Mouse (Mus musculus): ENCODE results near the gene H2-D1.

H2-D1 gene

DNA sequence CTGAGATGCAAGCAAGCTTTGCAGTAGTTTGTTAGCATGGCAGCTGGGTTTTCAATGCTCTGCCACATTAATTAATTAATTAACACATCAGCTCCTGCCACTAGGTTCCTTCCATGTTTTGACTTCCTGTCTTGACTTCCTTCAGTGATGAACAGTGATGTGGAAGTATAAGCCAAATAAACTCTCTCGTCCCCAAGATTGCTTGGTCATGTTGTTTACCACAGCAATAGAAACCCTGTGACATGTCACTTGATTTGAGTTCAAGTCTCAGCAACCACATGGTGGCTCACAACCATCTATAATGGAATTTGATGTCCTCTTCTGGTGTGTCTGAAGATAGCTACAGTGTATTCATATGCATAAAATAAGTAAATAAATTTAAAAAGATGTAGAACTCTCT, 5.2 kb upstream of the H2-D1 start:
- DNase-seq: no peak

DNA sequence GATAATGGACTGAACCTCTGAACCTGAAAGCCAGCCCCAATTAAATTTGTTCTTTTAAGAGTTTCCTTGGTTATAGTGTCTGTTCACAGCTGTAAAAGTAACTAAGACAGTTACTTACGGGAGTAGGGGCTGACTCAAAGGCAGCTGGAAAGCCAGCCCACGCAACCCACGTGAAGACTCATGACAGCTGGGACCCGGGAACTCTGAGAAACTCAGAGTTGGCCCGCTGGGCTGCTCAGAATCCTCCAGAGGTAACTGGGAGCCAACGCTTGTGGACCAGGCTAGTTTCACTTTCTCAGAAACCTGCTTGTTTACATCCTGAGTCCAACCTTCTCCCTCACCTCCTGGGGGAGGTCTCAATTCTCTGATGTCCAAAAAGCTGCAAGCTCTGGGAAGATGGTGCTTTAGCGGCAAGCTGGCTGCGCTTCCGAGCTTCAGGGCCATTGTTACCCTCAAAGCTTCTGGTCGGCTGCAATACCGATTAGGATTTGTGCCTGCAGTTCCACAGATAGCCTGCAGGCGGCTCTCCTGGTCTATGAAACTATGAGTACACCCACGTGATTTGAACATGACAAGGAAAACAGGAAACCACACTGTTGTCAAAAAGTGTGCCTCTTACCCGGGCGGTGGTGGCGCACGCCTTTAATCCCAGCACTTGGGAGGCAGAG, 4.6 kb upstream of the H2-D1 start:
- DNase-seq: peak; percentile 96

DNA sequence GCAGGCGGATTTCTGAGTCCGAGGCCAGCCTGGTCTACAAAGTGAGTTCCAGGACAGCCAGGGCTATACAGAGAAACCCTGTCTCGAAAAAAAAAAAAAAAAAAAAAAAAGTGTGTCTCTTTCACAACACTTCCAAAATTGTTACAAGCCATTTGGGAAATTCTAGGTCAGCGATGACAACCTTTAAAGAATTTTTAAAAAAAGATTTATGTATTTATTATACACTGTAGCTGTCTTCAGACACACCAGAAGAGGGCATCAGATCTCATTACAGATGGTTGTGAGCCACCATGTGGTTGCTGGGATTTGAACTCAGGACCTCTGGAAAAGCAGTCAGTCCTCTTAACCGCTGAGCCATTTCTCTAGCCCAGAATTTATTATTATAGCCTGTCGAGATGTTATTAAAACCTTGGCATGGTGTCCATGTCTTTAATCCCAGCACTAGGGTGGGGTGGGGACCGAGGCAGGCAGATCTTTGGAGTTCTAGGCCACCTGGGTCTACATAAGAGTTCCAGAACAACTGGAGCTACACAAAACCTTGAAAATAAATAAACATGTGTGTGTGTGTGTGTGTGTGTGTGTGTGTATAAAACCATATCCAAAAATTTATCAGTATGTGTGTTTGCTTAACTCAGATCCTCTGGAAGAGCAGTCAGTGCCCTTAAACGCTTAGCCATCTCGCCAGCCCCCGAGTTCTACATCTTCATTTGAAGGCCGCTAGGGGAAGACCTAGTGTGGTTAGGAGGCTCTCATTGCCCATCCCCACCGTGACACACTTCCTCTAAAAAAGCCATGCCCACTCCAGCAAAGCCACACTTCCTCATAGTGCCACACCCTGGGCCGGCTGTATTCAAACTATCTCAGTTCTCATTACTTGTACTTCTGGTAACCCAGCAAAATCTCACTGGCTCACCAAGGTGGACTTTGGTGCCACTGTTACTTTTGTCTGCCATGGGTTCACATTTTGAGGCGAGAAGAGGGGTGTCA, 3.7 kb upstream of the H2-D1 start:
- peak in 1 of 2 experiments; percentile 57 for DNase-seq

DNA sequence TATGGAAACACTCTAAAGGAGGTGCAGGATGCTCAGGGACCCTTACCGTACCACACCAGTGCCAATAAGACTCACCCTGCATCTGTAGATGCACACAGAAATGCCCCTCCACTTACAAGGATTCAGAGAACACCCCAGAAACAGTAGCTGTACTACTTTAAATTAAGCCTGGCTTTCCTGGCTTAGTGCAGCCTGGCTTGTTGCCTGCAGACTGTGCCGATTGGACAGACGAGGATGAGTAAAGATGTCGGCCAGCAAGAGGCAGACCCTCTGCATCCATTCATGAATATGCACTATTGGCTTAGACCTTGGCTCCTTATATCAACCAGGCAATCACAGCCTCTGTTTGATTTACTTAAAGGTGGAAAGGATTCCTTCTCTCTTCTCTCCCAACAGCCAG, 2.9 kb upstream of the H2-D1 start:
- no peak for DNase-seq

DNA sequence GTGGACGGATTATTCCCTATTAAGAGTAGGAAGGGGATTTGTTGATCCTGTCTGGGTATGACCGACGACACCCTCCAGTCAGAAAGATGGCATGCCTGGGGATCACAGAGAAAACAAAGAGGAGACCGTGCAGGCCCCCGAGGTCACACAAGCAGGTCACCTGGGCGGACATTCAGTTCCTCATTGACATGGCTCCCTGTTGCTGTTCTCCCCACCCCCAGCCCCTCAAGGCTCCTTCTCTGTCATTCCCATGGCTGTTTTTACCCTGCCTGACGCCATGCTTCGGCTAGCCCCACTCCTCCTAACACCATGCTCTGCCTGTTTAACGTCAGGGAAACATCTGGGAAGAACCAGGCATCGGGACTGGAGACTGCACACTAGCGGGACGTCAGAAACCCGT, 879 bp upstream of the H2-D1 start:
- no peak for DNase-seq

DNA sequence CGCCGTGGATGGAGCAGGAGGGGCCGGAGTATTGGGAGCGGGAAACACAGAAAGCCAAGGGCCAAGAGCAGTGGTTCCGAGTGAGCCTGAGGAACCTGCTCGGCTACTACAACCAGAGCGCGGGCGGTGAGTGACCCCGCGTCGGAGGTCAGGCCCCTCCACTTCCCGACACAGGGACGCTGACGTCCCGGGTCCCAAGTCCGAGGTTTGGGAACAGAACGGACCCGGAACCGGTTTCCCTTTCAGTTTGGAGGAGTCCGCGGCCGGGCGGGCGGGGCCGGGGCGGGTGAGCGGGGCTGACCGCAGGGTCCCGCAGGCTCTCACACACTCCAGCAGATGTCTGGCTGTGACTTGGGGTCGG, 973 bp downstream of the H2-D1 start:
- DNase-seq: peak in 1 of 2 experiments; percentile 40

DNA sequence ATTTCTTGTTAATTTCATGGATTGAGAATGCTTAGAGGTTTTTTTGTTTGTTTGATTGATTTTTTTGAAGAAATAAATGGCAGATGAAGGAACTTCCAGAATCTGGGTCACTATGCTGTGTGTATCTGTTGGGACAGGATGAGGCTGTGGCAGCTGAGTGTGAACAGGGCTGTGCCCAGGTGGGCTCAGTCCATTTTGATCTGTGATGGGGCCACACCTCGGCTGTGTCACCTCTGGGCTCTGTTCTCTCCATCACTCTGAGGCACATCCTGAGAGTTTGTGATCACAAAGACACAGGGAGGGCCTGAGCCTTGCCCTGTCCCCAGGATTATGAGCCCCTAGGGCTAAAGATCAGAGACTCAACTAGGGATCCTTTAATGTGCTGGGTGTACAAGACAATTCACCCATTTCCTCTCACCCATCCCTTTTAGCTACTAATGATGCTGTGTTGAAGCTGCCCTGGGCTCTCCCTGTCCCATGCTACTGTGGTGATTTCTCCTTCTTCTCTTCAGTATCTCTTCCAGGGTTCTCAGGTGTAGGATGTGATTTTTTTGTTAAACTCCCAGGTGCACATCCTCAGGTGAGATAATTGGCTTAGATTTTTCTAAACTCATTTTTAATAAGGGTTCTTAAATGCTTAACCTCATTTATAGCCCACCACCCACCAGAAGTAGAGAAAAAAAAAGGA, 5.0 kb downstream of the H2-D1 start:
- no peak for DNase-seq

DNA sequence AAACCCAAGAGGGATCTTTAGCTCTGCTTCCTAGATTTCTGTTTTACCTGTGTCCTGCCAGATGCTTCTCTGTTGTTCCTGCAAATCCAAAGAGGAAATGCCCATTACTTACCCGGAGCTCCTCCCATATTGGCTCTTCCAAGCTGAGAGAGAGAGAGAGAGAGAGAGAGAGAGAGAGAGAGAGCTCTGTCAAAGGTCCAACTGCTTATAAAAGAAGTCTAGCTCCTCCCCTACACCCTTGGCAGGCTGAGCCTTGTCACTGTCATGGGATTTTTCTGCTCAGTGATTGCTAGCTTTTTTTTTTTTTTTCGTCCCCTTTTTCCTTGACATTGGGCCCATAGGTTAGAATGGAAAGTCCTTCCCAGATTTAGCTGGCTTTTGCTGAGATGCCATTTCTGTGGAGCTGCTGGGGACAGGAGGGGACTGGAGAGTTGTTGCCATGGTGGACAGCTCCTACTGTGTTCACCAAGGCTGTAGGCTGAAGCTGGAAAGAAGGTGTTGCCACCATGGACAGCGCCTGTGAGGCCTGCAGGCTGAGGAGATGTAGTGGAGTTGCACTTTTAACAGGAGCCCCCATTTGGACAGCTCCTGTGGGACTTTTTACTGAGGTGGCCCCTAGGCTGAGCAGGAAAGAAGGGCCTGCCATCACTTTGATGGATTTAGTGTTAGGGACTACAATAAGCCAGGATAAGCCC, 7.3 kb downstream of the H2-D1 start:
- peak; percentile 85 to 89 for DNase-seq

DNA sequence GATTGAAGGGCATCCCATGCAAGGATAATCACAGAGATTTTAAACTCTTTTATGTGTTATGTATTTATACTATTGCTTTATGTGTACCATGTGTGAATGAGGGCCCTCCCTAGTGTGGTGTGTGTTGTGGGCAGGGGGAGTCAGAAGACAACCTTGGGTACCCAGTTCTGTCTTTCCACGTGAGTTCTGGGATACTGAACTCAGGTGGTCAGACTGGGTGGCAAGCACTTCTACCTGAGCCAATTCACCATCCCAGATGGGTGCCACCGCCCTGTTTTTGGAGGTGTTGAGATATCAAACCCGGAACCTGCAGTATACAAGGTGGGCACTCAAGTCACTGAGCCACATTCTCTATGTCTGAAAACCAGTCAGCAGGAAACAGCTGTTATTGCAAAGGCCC, 9.7 kb downstream of the H2-D1 start:
- no peak for DNase-seq

DNA sequence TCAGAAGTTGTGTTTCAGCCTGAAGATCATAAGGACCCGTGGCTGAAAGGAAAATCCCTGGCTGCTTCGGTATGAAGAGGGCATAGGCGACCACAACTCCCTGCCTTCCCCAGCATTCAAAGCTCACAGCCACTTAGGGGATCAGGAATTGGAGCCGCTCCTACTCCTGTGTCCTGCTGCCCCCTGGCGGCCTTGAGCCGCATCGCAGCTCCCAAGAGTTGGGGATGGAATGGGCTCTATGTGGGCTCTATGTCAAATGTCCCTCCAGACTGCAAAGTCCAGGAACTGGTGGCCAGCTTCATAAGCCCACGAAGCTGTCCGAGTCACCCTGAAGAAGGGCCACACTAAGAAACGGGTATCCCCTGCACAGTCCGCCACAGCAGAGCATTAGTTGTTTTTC, 12.2 kb downstream of the H2-D1 start:
- DNase-seq: peak; percentile 93 to 95

DNA sequence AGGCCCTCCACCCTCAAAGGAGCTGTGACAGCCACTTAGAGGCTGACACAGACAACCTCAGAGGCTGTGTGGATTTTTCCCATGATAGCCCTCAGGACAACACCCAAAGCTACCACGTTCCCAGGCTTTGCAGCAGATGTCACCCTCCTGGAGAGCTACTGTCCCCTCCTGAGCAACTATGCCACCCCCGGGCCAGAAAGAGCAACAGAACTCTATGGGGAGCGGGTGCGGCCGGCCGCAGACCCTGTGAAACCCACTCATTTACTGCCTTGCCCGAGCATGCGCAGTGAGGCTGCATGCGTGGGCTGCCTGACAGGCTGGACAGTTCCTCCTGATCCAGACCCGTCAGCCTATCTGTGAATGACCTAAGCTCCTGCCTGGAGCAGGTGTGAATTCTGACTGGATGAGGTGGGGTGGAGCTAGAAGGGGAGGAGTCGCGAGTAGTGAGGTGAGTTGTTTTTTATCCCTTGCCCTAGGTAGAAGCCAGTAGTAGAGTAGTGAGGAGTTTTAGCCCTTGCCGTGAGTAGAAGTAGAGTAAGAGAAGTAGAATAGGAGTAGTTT, 13.9 kb downstream of the H2-D1 start:
- DNase-seq: peak in 1 of 2 experiments; percentile 15

DNA sequence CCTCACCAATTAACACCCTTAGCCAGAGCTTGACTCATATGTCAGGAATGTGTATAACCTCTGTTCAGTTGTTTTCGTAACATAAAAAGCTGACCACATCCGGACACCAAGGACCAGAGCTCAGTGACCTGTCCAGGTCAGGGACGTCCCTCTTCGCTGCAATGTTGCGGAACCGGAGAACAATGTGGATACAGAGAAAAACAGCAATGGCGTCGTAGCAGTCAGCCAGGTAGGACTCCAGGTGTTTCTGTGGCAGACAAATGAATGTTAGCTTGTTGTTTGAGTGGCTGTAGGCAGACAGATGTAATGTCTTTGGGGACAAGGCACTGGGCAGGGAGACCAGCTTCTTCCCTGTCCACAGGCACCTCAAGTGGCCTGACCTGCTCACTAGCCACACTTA, 15.5 kb downstream of the H2-D1 start:
- no peak for DNase-seq

DNA sequence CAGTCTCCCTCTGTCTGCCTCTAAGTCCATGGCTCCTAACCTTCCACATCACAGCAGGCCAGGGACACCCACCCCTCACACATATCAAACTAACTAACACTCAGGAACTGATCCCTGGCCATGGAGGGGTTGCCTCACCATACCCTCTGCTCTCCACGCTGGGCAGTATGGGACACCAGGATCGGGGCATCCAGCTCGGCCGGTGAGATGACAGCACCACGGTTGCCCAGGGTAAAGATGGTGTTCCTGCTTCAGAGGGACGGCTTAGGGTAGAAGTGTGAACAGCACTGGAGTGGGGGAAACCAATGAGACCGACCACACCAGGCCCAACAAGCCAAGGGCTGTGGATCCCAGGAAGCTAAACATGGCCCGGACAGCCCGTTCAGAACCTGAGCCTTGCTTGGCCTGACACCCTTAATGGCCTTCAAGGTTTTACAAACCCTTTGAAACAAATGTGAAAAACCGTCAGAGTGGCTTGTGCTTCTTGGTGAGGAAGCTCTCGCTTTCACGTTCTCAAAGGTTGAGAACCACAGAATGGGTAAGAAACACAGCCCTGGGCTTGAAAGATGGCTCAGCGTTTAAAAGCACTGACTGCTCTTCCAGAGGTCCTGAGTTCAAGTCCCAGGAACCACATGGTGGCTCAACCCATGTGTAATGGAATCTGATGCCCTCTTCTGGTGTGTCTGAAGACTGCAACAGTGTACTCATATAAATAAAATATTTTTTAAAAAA, 16.6 kb downstream of the H2-D1 start:
- DNase-seq: no peak

DNA sequence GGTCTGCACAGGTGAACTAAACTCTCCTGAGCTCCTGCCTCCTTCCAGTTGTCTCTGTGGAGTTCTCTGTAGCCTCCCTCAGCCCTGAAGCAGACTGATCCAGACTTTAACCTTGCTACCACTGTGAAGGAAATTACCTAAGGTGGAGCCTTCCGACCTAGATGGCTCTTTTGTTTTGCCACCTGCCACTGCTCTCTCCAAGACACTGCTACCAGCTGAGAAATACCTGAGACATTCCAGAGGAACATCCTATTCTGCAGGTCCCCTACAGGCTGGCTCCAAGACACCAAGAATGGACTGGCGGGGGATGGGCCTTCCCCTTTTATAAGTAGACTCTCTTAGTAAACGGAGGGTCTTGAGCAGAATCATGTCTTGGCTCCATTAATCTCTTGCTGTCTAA, 17.7 kb downstream of the H2-D1 start:
- no peak for DNase-seq

DNA sequence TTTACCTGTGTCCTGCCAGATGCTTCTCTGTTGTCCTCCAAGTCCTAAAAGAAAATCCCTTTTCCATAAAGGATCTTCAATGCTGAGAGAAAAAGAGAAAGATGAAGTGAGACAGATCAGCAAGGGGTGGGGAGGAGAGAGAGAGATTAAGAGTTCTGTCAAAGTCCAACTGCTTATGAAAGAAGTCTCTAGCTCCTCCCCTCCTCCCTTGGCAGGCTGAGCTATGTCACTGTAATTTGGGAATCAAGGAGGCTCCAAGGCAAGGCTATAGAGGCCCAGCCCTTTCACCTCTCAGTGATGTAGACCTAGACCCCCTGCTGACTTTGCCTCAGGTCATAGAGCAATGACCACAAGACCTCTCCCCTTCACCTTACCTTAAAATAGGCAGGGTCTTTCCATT, 22.9 kb downstream of the H2-D1 start:
- no peak for DNase-seq

DNA sequence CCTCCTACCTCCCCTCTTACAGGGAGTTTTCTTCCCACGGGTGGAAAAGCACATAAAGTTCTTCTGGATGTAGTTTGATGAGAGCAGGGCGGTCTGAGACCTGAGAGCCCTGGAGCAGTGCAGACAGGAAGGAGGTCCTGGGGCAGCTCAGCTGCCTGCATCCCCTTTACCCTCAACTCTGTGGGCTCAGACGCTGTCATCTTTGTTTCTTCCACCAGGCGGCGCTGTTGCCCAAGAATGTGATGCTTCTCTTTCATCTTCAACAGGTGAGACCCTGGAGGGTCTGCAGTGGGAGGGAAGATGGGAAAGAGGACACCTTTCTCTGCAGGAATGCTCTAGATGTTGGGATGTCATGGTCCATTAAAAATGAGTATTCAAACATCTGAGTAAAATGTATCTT, 33.3 kb downstream of the H2-D1 start:
- DNase-seq: peak; percentile 80 to 83

DNA sequence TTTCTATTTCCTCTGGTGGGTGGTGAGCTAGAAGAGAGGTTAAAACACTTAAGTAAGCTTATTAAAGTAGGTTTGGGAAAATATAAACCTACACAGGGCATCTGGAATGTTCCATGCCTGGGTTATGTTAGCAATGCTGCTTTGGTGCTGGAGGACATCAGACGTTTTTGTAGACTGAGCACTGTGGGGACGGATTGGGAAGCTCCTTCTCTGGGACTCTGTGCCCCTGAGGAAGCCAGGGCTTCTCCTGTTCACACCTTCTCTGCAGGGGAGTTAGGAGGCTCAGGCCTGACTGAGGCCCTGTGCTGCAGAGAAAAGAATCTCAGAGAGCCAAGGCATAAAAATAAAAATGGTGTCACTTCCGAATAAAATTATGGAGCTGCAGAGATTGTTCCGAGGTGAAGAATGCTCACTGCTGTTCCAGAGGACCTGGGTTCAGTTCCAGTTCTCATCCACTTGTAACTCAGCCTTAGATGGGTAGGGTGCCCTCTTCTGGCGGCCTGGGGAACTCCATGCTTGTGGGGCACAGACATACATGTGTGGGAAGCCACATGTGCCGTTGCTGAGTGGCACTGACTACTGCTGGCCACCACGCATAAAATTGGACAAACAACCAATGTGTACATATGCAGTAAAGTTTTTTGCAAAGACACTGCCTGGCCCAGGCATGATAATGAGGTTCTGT, 37.9 kb downstream of the H2-D1 start:
- peak in 1 of 2 experiments; percentile 29 for DNase-seq

DNA sequence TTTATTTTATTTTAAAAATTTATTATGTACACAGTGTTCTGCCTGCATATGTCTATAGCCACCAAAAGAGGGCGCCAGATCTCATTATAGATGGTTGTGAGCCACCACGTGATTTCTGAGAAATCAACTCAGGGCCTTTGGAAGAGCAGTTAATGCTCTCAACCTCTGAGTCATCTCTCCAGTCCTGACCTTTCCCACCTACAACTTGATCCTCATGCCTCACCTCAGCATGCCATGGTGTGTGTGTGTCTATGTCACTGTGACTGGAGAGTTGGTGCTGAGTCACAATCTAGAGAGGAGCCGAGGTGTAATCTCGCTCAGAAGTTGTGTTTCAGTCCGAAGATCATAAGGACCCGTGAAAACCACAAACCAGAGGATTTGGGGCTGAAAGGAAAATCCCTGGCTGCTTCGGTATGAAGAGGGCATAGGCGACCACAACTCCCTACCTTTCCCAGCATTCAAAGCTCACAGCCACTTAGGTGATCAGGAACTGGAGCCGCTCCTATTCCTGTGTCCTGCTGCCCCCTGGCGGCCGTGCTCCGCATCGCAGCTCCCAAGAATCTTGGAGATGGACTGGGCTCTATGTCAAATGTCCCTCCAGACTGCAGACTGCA, 39.2 kb downstream of the H2-D1 start:
- DNase-seq: peak; percentile 95 to 96

DNA sequence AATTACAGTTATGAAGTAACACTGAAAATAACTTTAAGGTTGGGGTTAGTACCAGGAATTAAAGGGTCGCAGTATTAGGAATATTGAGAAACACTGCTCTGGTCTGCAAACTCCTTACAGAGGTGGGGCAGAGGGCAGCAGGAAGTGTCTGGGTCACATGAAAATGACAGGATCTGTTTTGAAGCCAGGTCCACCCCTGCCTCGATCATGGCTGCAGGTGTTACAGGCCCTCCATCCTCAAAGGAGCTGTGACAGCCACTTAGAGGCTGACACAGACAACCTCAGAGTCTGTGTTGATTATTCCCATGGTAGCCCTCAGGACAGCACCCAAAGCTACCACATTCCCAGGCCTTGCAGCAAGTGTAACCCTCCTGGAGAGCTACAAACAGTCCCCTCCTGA, 40.7 kb downstream of the H2-D1 start:
- DNase-seq: no peak

DNA sequence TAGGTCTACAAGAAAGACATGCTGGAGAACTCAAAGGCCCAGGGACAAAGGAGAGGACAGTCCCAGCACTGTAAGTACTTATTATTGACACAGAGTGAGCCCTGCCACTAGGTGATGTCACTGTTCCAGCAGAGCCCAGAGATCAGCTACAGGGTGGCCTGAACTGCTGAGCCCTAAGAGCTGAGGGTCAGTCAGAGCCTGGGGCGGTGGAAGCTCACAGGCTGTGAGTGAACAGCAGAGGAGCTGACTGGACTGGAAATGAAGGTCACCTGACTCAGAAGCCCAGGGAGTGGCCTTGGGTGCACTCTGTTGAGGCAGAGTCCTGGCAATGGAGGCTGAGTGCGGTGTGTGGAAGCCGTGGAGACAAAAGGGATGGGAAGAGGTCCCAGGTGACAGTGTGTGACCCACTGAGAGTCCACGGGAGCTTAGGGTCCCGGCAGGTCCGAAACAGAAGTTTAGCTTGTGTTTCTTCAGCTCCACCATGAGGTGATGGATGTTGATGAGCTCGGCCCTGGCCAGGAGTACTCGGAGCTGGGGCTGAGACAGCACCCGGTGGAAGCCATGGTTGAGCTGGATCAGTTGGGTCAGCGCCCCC, 41.3 kb downstream of the H2-D1 start:
- no peak for DNase-seq
